In genomic region chr5:128917116-128917959, GRCm38 (mm10) we compare ENCODE assay signal across 8 mouse cellular contexts. TPM values are rescaled to one million over a fixed set of nuclear protein-coding genes. Genes with fewer than 3 reads are reported as not detected.
DNase-seq lines count a peak whose midpoint lies in the region; ATAC-seq and TF ChIP-seq lines count a peak whose summit lies in the region.
"Had no signal": no experiment of that assay in that cellular context is flagged by ENCODE, and none has a peak within 500 bp of the region (broad histone marks: within the 10 kb centered on the region; RNA-seq: fewer than 3 reads in every experiment).

No protein-coding gene starts in this region.

- no peak overlapping the region for H3K9ac ChIP-seq in midbrain, embryonic 11.5 days (ENCODE audit: low read length)
- H3K9ac ChIP-seq in midbrain, embryonic 13.5 days (replicated peaks) = no peak overlapping the region
- H3K9ac ChIP-seq in liver, embryonic 14.5 days (replicated peaks) = no peak overlapping the region
- no peak overlapping the region for H3K9ac ChIP-seq in stomach, embryonic 14.5 days (replicated peaks; ENCODE audit: low read depth, low read length)

- WGBS in midbrain, embryonic 11.5 days = 14% methylated on average over 10 of the region's 10 CpGs
- WGBS in midbrain, embryonic 13.5 days = 15% methylated on average over 10 of the region's 10 CpGs
- 14% methylated on average over 10 of the region's 10 CpGs for WGBS in liver, embryonic 14.5 days (ENCODE audit: insufficient replicate concordance)
- 2% methylated on average over 10 of the region's 10 CpGs for WGBS in stomach, embryonic 14.5 days

- H3K4me3 ChIP-seq in midbrain, embryonic 11.5 days (ENCODE audit: low read depth, low read length) = no peak overlapping the region
- no peak overlapping the region for H3K4me3 ChIP-seq in midbrain, embryonic 13.5 days (replicated peaks)
- H3K4me3 ChIP-seq in liver, embryonic 14.5 days (ENCODE audit: insufficient read depth in 1 of 2, low read depth in 2 of 2, low read length in 2 of 2) = no peak overlapping the region
- no peak overlapping the region for H3K4me3 ChIP-seq in stomach, embryonic 14.5 days (ENCODE audit: low read depth, low read length)
- H3K4me3 ChIP-seq: megakaryocyte, embryonic 14.5 days had no signal

- H3K36me3 ChIP-seq in midbrain, embryonic 11.5 days (ENCODE audit: control insufficient read depth, insufficient read depth, low read length) = no peaks in the 10 kb centered on the region
- H3K36me3 ChIP-seq in midbrain, embryonic 13.5 days = no peaks in the 10 kb centered on the region
- no peaks in the 10 kb centered on the region for H3K36me3 ChIP-seq in liver, embryonic 14.5 days (replicated peaks; ENCODE audit: control insufficient read depth, insufficient read depth, low read depth)
- no peaks in the 10 kb centered on the region for H3K36me3 ChIP-seq in stomach, embryonic 14.5 days (ENCODE audit: control insufficient read depth, insufficient read depth, low read length)

- H3K4me1 ChIP-seq in midbrain, embryonic 11.5 days (ENCODE audit: control insufficient read depth, insufficient read depth, low read length) = no peaks in the 10 kb centered on the region
- peaks cover 17% of the 10 kb centered on the region for H3K4me1 ChIP-seq in midbrain, embryonic 13.5 days (replicated peaks)
- 0 out of 4 replicates have a peak, but pooled peaks cover 0 to 2% of the 10 kb centered on the region in 2 experiments for H3K4me1 ChIP-seq in liver, embryonic 14.5 days (replicated peaks; ENCODE audit: control insufficient read depth in 2 of 2, insufficient read depth in 2 of 2, low read length in 1 of 2)
- peaks cover 5% of the 10 kb centered on the region; the same call in 1 of the 2 replicates for H3K4me1 ChIP-seq in stomach, embryonic 14.5 days (ENCODE audit: control insufficient read depth, insufficient read depth, low read length)
- H3K4me1 ChIP-seq: megakaryocyte, embryonic 14.5 days had no signal

- peak; percentile 48; the same call in 1 of the 2 replicates for ATAC-seq in midbrain, embryonic 11.5 days (ENCODE audit: low FRiP score)
- ATAC-seq in midbrain, embryonic 13.5 days = no peak
- no peak for ATAC-seq in liver, embryonic 14.5 days (ENCODE audit: insufficient read depth)
- peak; percentile 91 for ATAC-seq in stomach, embryonic 14.5 days (ENCODE audit: insufficient number of reproducible peaks, insufficient read depth, low FRiP score, low read depth)

- DNase-seq in midbrain, embryonic 11.5 days (ENCODE audit: low spot score, missing footprints) = peak; percentile 93
- peak; percentile 13 for DNase-seq in c-Kit-positive CD71-positive TER-119-negative erythroid progenitor cells, embryonic 14.5 days (ENCODE audit: low read depth)
- peak; percentile 76 for DNase-seq in hindlimb bud, embryonic 11.5 days (ENCODE audit: extremely low spot score, low read depth, low spot score)
- peak; percentile 6 to 17 (median 7) for DNase-seq in liver, embryonic 14.5 days (ENCODE audit: low read depth in 3 of 3, low spot score in 3 of 3)
- no peak for DNase-seq in spleen, postnatal 36 days (ENCODE audit: low spot score in 2 of 2)

- TF ChIP-seq EP300 in liver, embryonic 14.5 days (IDR thresholded peaks at IDR 0.05; ENCODE audit: low read depth) = no peak

- H3K4me2 ChIP-seq in midbrain, embryonic 11.5 days = no peak overlapping the region
- H3K4me2 ChIP-seq in midbrain, embryonic 13.5 days (replicated peaks) = no peak overlapping the region
- H3K4me2 ChIP-seq in liver, embryonic 14.5 days (ENCODE audit: low read depth) = no peak overlapping the region
- H3K4me2 ChIP-seq in stomach, embryonic 14.5 days (replicated peaks; ENCODE audit: low read depth, low read length) = no peak overlapping the region

- no peak for TF ChIP-seq CTCF in liver, embryonic 14.5 days (IDR thresholded peaks at IDR 0.05; ENCODE audit: low read depth)

- H3K27ac ChIP-seq in midbrain, embryonic 11.5 days (ENCODE audit: low read depth, low read length) = no peak overlapping the region
- H3K27ac ChIP-seq in midbrain, embryonic 13.5 days = no peak overlapping the region
- no peak overlapping the region for H3K27ac ChIP-seq in liver, embryonic 14.5 days
- no peak overlapping the region for H3K27ac ChIP-seq in stomach, embryonic 14.5 days (ENCODE audit: low read length)

- peaks cover 3% of the 10 kb centered on the region; the same call in 1 of the 2 replicates for H3K9me3 ChIP-seq in midbrain, embryonic 11.5 days (ENCODE audit: control insufficient read depth, low read length)
- 0 out of 2 replicates have a peak, but pooled peaks cover 3% of the 10 kb centered on the region for H3K9me3 ChIP-seq in midbrain, embryonic 13.5 days
- no peaks in the 10 kb centered on the region for H3K9me3 ChIP-seq in liver, embryonic 14.5 days (ENCODE audit: control insufficient read depth, low read length)
- no peaks in the 10 kb centered on the region for H3K9me3 ChIP-seq in stomach, embryonic 14.5 days (ENCODE audit: control insufficient read depth, low read depth, low read length)

- H3K27me3 ChIP-seq in midbrain, embryonic 11.5 days (ENCODE audit: control insufficient read depth, insufficient read depth, low read length) = no peaks in the 10 kb centered on the region
- H3K27me3 ChIP-seq in midbrain, embryonic 13.5 days = no peaks in the 10 kb centered on the region
- no peaks in the 10 kb centered on the region for H3K27me3 ChIP-seq in liver, embryonic 14.5 days (ENCODE audit: control insufficient read depth, insufficient read depth, low read length)
- no peaks in the 10 kb centered on the region for H3K27me3 ChIP-seq in stomach, embryonic 14.5 days (ENCODE audit: control insufficient read depth, insufficient read depth, low read length)
- H3K27me3 ChIP-seq: megakaryocyte, embryonic 14.5 days had no signal

RNA-seq across cellular contexts. Expression of gene Rimbp2, which starts 35.9 kb away (rescaled TPM):
- polyA plus RNA-seq in midbrain, embryonic 11.5 days (2014; fragmentation: Nextera tagmentation; extraction: Ambion mirVana) = 1.5 and 1.6 TPM in 2 replicates
- polyA plus RNA-seq in midbrain, embryonic 13.5 days (2015; fragmentation: Nextera tagmentation; extraction: Ambion mirVana) = 3.0 and 3.5 TPM in 2 replicates
- 0.01 and 0.04 TPM in 2 replicates for polyA plus RNA-seq in liver, embryonic 14.5 days (2012; rRNA removed)
- polyA plus RNA-seq in liver, embryonic 14.5 days (2014; fragmentation: Nextera tagmentation; extraction: Ambion mirVana) = not detected in 2 replicates
- polyA plus RNA-seq in stomach, embryonic 14.5 days (2014; fragmentation: Nextera tagmentation; extraction: Ambion mirVana) = 0.31 and 0.49 TPM in 2 replicates

Comparison
In these comparisons a context has a peak if more than half of its experiments do, and no peak if none do; other contexts are left out.
1. ATAC-seq: peak in midbrain, embryonic 11.5 days (single experiment) and stomach, embryonic 14.5 days (single experiment); none in midbrain, embryonic 13.5 days (single experiment) and liver, embryonic 14.5 days (single experiment).
2. DNase-seq: peak in midbrain, embryonic 11.5 days (single experiment), c-Kit-positive CD71-positive TER-119-negative erythroid progenitor cells, embryonic 14.5 days (single experiment), hindlimb bud, embryonic 11.5 days (single experiment) and liver, embryonic 14.5 days (3 of 3); none in spleen, postnatal 36 days (0 of 2).